Mouse (Mus musculus) forebrain, embryonic 10.5 days (tissue): Measurements from ENCODE around the gene Ppp1ca. TPM values are rescaled to one million over a fixed set of nuclear protein-coding genes. Genes with fewer than 3 reads are reported as not detected.
A peak's percentile ranks its signal among the peaks of the same experiment; 100 is the strongest.

Experiments used
- DNase-seq: peaks from one replicate; pipeline ENCODE4 v3.0.0-alpha.2; 2017; ENCODE audit warnings: low spot score; ENCODE audit errors: extremely low spot score
- H3K27ac ChIP-seq: fragments of 300-500 bp; sonication (generic); 2 replicates; pipeline ENCODE4 v1.5.1; 2016; ENCODE audit warnings: mild to moderate bottlenecking
- H3K27me3 ChIP-seq: fragments of 300-500 bp; sonication (generic); 2 replicates; pipeline ENCODE4 v1.6.1; 2016; ENCODE audit warnings: mild to moderate bottlenecking; ENCODE audit not compliant: poor library complexity, severe bottlenecking
- H3K36me3 ChIP-seq: fragments of 300-500 bp; sonication (generic); replicated peaks from 2 replicates; pipeline ENCODE4 v1.6.1; 2016; ENCODE audit warnings: mild to moderate bottlenecking, moderate library complexity
- H3K4me1 ChIP-seq: fragments of 300-500 bp; sonication (generic); 2 replicates; pipeline ENCODE4 v1.6.1; 2016
- H3K4me3 ChIP-seq: fragments of 300-500 bp; sonication (generic); 2 replicates; pipeline ENCODE4 v1.5.1; 2016; ENCODE audit warnings: mild to moderate bottlenecking, moderate library complexity
- H3K9me3 ChIP-seq: fragments of 300-500 bp; sonication (generic); 2 replicates; pipeline ENCODE4 v1.6.1; 2016; ENCODE audit warnings: mild to moderate bottlenecking, moderate library complexity
- WGBS: fragments of 180-500 bp; shearing (Covaris S2); methylation state at CpG from one replicate; pipeline ENCODE4 v1.1.7; 2016; 5-methylcytosine and 5-hydroxymethylcytosine counted together
- polyA plus RNA-seq: library from polyadenylated mRNA; unstranded; fragments of >200 nt; fragmentation: Nextera tagmentation; extraction: Ambion mirVana; gene quantifications from 2 replicates; pipeline ENCODE4 v1.2.1, GENCODE M21; 2016

The Ppp1ca gene
- polyA plus RNA-seq, 1 experiment from 2014 or later: 998 TPM

DNA sequence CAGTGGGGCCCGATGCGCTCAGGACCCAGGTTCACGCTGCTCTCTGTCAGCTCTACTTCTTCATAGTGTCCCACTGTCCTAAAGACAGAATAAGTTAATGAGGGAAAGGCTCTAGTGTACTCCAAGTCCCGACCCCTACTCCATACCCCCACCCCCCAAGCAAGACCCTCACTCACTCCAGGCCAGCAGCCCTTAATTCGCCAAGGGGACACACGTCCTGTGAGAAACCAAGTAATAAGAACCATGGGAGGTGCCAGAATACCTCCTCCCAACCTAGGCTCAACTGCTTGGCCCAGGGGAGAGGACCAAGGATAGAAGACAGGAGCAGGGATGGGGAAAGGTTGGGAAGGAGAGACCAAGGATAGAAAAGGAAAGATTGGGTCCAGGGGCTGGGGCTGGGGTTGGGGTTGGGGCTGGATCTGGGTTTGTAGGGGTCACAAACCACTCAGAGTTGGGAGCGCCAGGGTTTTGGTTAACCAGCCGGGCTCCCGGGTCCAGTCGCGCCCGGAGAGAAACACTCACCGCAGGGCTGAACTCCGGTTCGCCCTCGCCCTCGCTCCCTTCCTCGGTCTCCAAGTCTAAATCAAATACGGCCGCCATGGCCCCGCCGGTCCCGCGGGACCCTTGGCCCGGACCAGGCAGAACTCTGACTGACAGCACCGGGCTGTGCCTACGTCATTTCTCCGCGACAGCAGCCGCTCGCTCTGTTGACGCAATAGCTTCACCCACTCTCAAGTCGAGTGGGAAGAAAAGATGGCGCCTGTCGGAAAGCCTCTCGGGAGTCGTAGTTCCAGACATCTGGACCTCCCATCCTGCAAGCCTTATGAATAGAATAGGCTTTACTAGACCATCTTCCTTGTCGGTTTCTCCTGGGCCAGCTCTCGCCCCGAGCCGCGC is 29.0 kb upstream of the Ppp1ca start, which contains the start of gene Rps6kb2:
Gene Rps6kb2 (minus strand): TSS at position 709 of the 897 bp plus-strand sequence.
- peaks cover 17% of the 10 kb centered on the region for H3K4me1 ChIP-seq
- DNase-seq: peak; percentile 95
- H3K27me3 ChIP-seq: no peaks in the 10 kb centered on the region
- H3K27ac ChIP-seq: peak within 1 kb of the TSS; percentile 84
- H3K9me3 ChIP-seq: no peaks in the 10 kb centered on the region
- peak within 1 kb of the TSS; percentile 75 for H3K4me3 ChIP-seq
- H3K36me3 ChIP-seq: peaks cover 36% of the 10 kb centered on the region
- WGBS: 6% methylated on average over 42 of the region's 42 CpGs

DNA sequence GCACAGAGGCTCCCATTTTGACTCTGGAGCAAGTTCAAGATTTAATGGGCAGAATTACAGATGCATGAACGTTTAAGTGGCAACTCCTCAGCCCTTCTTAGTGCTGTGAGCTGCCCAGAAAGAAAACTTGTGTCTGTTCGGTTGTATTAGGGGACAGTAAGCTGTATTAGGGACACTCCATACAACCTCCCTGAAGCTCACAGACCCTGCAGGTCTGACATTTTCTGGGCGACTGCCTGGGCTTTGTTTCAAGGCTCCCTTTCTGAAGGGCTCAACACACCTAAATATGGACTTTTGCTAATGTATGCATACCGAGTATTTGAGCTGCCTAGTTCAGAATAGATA is 28.4 kb upstream of the Ppp1ca start:
- peaks cover 29% of the 10 kb centered on the region for H3K36me3 ChIP-seq
- DNase-seq: no peak
- peak overlapping the region; percentile 84 for H3K27ac ChIP-seq
- WGBS: 37% methylated on average over 4 of the region's 4 CpGs
- no peaks in the 10 kb centered on the region for H3K9me3 ChIP-seq
- H3K27me3 ChIP-seq: no peaks in the 10 kb centered on the region
- H3K4me1 ChIP-seq: peaks cover 17% of the 10 kb centered on the region
- H3K4me3 ChIP-seq: peak overlapping the region; percentile 75

DNA sequence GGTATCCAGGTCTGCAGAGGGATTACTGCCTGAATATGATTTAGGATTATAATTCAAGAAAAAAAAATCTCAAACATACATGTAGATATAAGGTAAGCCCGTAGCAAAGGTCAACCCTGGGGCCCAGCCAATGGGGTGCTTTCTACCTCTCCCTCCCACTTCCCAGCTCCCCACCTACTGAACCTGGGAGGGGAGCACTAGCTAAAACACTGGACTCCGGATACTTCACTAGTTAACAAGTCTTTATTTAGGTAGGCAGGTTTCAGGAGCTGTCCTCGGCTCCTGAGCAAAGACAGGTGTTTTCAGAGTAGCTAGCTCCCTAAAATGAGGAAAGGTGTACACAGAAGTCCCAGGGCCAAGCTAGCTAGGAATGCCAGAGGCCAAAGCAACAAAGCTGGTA is 27.8 kb upstream of the Ppp1ca start:
- 89% methylated on average over 3 of the region's 3 CpGs for WGBS
- H3K9me3 ChIP-seq: no peaks in the 10 kb centered on the region
- no peaks in the 10 kb centered on the region for H3K27me3 ChIP-seq
- peaks cover 17% of the 10 kb centered on the region for H3K4me1 ChIP-seq
- peaks cover 23% of the 10 kb centered on the region for H3K36me3 ChIP-seq
- DNase-seq: no peak
- peak overlapping the region; percentile 75; the same call in 1 of the 2 replicates for H3K4me3 ChIP-seq
- H3K27ac ChIP-seq: no peak overlapping the region

DNA sequence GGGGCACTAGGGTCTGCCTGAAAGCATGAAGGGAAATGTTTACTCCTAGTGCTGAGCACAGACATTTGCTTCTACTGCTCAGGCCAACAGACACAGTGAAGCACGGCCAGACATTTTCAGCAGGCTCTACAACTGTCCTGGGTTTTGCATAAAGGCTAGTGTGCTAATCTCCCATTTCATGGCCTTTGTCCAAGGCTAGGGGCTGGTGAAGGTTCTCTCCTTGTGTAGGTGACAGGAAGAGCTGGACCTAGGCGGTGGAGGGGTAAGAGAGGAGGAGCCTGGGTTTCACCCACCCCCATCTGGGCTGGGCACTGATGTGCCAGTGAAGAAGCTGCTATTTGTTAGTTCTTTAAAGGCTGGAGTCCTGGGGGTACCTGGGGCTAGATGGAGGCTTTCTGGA is 27.1 kb upstream of the Ppp1ca start:
- H3K4me1 ChIP-seq: peaks cover 21% of the 10 kb centered on the region
- H3K36me3 ChIP-seq: peaks cover 17% of the 10 kb centered on the region
- H3K9me3 ChIP-seq: no peaks in the 10 kb centered on the region
- H3K27me3 ChIP-seq: no peaks in the 10 kb centered on the region
- no peak overlapping the region for H3K4me3 ChIP-seq
- no peak for DNase-seq
- 70% methylated on average over 2 of the region's 2 CpGs for WGBS
- H3K27ac ChIP-seq: no peak overlapping the region

DNA sequence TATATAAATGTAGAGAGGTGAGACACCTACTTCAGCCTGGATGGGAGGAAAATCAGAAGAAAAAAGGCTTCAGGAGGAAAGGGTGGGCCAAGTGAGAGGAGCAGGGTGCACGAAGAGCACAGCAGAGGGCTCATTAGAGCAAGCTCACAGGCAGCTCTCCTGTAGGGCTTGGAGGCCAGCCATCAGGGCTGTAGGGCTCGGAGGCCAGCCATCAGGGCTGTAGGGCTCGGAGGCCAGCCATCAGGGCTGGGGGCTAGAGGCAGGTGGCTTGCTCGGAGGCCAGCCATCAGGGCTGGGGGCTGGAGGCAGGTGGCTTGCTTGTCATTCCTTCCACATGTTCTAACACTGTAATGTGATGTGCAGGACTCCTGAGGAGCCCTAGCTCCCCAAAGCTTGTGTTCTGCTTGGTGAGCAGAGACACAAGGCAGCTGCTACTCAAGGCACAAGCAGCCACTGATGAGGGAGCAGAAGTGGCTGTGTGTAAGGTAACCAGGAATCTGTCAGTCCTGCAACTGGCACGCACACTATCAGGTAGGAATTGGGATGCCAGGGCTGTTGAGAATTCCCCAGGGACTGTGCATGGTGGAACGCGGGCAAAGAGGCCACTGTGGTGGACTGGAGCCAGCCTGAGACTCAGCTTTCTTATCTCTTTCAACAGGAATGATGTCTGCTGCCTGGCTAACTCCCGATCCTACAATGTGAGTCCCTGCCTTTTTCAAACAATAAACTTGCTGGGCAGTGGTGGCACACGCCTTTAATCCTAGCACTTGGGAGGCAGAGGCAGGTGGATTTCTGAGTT is 25.0 kb upstream of the Ppp1ca start:
- DNase-seq: no peak
- Histone ChIP-seq H3K4me3 (no peak overlapping the region), H3K27me3 (peaks cover 18% of the 10 kb centered on the region; the same call in 1 of the 2 replicates), H3K4me1 (peaks cover 42% of the 10 kb centered on the region), H3K9me3 (no peaks in the 10 kb centered on the region), H3K27ac (no peak overlapping the region), H3K36me3 (no peaks in the 10 kb centered on the region)
- 85% methylated on average over 9 of the region's 9 CpGs for WGBS

DNA sequence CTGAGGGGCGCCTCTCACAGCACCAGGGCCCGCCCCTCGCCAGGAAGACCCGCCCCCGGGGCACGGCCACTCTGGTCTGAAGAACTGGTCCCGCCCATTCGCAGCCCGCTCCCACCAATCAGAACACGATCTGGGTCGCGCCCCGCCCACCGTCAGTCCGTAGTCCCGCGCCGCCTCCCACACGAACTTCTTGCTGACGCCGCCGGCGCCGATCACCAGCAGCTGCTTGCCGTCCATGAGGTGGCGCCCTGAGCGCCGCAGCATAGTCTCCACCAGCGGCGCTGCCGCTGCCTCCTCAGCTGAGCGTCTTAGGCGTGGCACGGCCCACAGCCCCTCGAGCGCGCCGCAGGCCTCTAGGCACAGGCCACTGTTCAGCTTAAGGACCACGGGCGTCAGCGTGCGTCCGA is 22.5 kb upstream of the Ppp1ca start:
- H3K27me3 ChIP-seq: peaks cover 24% of the 10 kb centered on the region; the same call in 1 of the 2 replicates
- under 1% methylated on average over 43 of the region's 43 CpGs for WGBS
- DNase-seq: peak; percentile 100
- no peaks in the 10 kb centered on the region for H3K36me3 ChIP-seq
- H3K27ac ChIP-seq: peak overlapping the region; percentile 91
- peaks cover 27% of the 10 kb centered on the region for H3K4me1 ChIP-seq
- H3K9me3 ChIP-seq: no peaks in the 10 kb centered on the region
- H3K4me3 ChIP-seq: peak overlapping the region; percentile 57

DNA sequence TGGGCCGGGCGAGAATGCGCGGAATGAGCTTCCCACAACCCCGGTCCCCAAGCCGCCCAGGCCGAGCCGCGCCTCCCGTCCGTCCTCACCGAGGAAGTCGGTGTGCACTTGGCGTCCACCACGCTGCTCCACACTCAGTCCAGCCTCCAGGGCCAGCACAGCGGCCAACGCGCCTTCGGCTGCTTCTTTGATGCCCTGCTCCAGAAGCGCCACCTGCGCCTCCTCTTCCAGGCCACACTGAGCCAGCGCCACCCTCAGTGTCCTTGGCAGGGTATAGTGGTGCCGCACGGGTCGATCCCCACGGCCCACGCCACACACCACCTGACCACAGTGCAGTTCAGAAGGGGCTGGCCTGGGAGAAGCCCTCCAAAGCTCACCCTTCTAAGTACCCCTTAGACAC is 22.1 kb upstream of the Ppp1ca start:
- peak overlapping the region; percentile 91 for H3K27ac ChIP-seq
- WGBS: 11% methylated on average over 26 of the region's 27 CpGs
- H3K27me3 ChIP-seq: peaks cover 28% of the 10 kb centered on the region; the same call in 1 of the 2 replicates
- peaks cover 27% of the 10 kb centered on the region for H3K4me1 ChIP-seq
- H3K4me3 ChIP-seq: peak overlapping the region; percentile 57
- no peak for DNase-seq
- H3K36me3 ChIP-seq: no peaks in the 10 kb centered on the region
- H3K9me3 ChIP-seq: no peaks in the 10 kb centered on the region

DNA sequence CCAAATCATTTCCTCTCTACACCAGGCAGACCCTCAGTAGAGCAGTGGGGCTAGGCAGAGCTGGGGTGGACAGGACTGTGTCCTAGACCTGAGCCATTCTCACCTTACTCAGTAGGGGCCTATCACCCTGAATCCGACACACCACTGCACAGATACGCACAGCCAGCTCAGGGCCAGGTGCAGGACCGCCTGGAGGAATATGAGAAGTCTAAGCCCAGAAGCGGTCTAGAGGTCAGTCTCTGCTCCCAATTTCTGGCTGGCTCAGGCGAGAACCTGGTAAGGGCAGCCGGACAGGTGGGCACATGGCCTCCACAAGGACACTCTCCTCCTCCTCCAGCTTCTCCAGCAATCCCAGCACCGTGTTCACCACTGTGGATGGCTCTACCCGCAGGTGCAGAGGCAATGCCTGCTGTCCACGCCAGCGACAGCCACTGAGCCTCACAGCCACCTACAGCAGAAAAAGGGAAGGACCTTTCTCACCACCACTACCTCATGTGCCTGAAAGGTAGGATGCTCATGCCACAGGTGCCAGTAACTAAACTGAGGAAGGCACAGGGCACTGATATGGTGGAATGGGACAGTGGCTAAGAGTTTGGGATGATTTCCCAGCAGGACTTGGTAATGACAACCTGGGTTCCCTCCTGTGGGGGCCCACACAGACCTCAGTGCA is 21.0 kb upstream of the Ppp1ca start:
- Histone ChIP-seq H3K9me3 (no peaks in the 10 kb centered on the region), H3K36me3 (no peaks in the 10 kb centered on the region), H3K4me1 (peaks cover 37% of the 10 kb centered on the region), H3K27ac (peak overlapping the region; percentile 37; the same call in 1 of the 2 replicates), H3K27me3 (peaks cover 33% of the 10 kb centered on the region), H3K4me3 (peak overlapping the region; percentile 8; the same call in 1 of the 2 replicates)
- 84% methylated on average over 10 of the region's 10 CpGs for WGBS
- no peak for DNase-seq

DNA sequence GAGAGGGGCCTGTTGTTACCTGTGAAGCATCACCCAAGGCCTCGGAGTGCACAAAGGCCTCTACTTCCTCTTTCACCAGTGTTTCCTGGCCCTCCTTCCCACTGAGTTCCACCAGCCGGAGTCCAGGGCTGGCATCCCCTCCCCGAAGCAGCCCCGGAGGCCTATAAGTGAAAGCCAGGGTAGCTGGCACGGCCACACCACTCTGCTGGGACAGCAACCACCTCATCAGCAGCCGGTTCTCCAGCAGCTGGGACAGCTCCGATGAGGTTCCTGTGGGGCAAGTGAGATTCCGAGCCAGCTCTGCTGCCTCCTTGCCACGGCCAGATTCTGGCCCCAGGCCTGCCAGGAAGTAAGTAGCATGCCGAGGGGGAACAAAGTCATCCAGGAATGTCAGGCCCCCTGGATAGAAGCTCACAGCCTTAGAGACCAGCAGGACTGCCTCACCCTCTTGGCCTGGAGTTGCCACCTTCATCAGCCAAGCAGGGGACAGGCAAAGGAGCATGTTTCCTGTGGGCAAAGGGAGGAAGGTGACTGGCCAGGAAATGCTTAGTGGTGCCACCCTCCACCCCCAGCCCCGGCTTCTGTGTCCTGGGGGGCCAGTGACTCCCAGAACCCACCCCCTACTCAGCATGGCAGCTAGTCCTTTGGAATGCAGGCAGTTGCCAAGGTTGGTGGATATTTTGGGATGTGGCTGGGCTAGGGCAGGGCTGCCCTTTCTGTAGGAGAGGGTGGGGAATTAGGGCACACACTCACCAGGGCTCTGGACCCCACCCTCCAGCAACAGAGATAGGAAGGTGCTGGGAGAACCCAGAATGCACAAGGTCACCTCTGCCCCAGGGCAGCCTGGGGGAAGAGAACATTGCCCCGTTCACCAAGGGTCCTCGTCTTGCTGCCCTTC is 20.2 kb upstream of the Ppp1ca start:
- Histone ChIP-seq H3K4me3 (peak overlapping the region; percentile 8; the same call in 1 of the 2 replicates), H3K4me1 (peaks cover 39% of the 10 kb centered on the region), H3K9me3 (no peaks in the 10 kb centered on the region), H3K27me3 (peaks cover 40% of the 10 kb centered on the region), H3K36me3 (no peaks in the 10 kb centered on the region), H3K27ac (peak overlapping the region; percentile 37; the same call in 1 of the 2 replicates)
- no peak for DNase-seq
- WGBS: 77% methylated on average over 13 of the region's 13 CpGs

DNA sequence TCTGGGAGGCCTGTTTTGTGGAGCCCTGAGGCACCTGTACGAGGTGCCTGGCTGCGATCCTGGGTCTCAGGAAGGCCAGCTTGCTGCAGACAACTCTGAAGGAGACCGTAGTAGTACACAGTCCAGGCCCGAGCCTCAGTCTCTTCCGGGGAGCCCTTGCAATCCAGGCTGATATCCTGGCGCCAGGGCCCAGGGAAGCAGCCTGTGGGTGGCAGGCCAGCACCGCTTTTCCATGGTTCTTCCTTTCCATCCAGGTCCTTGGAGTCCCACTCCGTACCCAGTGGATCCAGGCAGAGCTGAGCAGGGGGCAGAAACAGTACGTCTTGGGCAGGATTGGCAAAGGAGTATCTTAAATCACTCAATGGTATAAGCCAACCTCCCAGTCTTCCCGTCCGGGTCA is 18.9 kb upstream of the Ppp1ca start:
- H3K36me3 ChIP-seq: no peaks in the 10 kb centered on the region
- no peaks in the 10 kb centered on the region for H3K9me3 ChIP-seq
- H3K4me1 ChIP-seq: peaks cover 39% of the 10 kb centered on the region
- no peak for DNase-seq
- peaks cover 44% of the 10 kb centered on the region for H3K27me3 ChIP-seq
- WGBS: 62% methylated on average over 11 of the region's 11 CpGs
- no peak overlapping the region for H3K27ac ChIP-seq
- no peak overlapping the region for H3K4me3 ChIP-seq

DNA sequence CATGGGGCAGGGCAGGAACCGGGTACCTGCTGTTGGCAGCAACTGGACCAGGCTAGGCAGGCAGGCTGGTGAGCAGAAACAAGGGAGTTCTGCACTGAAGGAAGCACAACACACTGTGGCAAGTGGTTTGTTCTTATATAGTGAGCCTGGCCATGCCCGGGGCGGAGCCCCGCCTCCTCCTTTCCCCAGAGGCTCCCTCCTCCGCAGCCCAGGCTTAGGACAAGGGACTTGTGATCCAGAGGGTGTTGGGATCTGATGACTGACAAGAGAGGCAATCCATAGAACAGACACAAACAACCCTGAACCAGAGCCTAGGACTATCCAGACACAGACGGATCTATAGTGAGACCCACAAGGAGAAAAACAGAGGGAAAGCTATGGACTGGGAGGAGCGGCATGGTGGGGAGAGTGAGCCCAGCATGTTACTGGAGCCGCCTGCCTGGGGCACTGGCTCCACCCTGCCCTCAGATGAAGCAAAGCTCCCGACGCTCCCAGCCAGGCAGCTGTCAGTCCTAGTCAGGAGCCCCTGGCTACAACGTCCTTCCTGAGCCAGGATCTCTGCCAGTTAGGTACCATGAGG is 16.4 kb upstream of the Ppp1ca start, which contains the start of gene Carns1:
Gene Carns1 (minus strand): TSS at position 112 of the 580 bp plus-strand sequence.
- peak within 1 kb of the TSS; percentile 31 for H3K4me3 ChIP-seq
- H3K36me3 ChIP-seq: no peaks in the 10 kb centered on the region
- H3K4me1 ChIP-seq: peaks cover 28% of the 10 kb centered on the region
- no peaks in the 10 kb centered on the region for H3K9me3 ChIP-seq
- peak within 1 kb of the TSS; percentile 62 for H3K27ac ChIP-seq
- H3K27me3 ChIP-seq: peaks cover 40% of the 10 kb centered on the region
- WGBS: 4% methylated on average over 11 of the region's 11 CpGs
- DNase-seq: no peak
